Mouse (Mus musculus) MEL (cell line): ENCODE data around the gene Uchl4. TPM values are rescaled to one million over a fixed set of nuclear protein-coding genes. Genes with fewer than 3 reads are reported as not detected.

Source experiments
- polyA plus RNA-seq, 2 experiments: library from polyadenylated mRNA; stranded (reverse) in 1 of 2; unstranded in 1 of 2; fragments of >175 nt in 1 of 2; fragments of >200 nt in 1 of 2; gene quantifications; 2 replicates each; pipeline versions ENCODE4 v1.2.1 to v1.2.4; 2012; ENCODE audit warnings: low replicate concordance in 2 of 2, low read depth in 1 of 2; ENCODE audit not compliant: insufficient read length in 2 of 2, insufficient read depth in 1 of 2, missing spikeins in 1 of 2
- total RNA-seq: library from RNA; depleted of rRNA; stranded (reverse); fragments of 300-350 nt; gene quantifications from 2 replicates; pipeline ENCODE4 v1.2.3, GENCODE M21; 2012; rRNA removed

Gene Uchl4
- total and polyA plus RNA-seq, 3 experiments = 0.27 to 7.4 TPM; not detected in 1

Other genes starting within 250 kb of the Uchl4 start
- gene Smad6, start 213.1 kb upstream of the Uchl4 start, total RNA-seq = 2.1 and 2.2 TPM in 2 replicates
- gene Smad6, start 213.1 kb upstream of the Uchl4 start, polyA plus RNA-seq = 1 to 10 TPM in 1 of 2 experiments, not detected in 1; 3.9 TPM
- gene Lctl, start 118.1 kb upstream of the Uchl4 start, total RNA-seq = 0.46 and 0.54 TPM in 2 replicates
- not detected for gene Lctl, start 118.1 kb upstream of the Uchl4 start, polyA plus RNA-seq
- 60.6 and 67.5 TPM in 2 replicates for gene Zwilch, start 62.1 kb upstream of the Uchl4 start, total RNA-seq
- gene Zwilch, start 62.1 kb upstream of the Uchl4 start, polyA plus RNA-seq = 10 to 100 TPM in 1 of 2 experiments, not detected in 1; 89.2 TPM
- 1,761 and 1,775 TPM in 2 replicates for gene Rpl4, start 61.8 kb upstream of the Uchl4 start, total RNA-seq
- gene Rpl4, start 61.8 kb upstream of the Uchl4 start, polyA plus RNA-seq = 1,000 to 10,000 TPM in 1 of 2 experiments, 100 to 1,000 TPM in 1; 124 to 3,157 TPM
- gene Snapc5, start 55.9 kb upstream of the Uchl4 start, total RNA-seq = 9.4 and 10.6 TPM in 2 replicates
- 1 to 10 TPM in 1 of 2 experiments, not detected in 1; 8.6 TPM for gene Snapc5, start 55.9 kb upstream of the Uchl4 start, polyA plus RNA-seq
- gene Map2k1, start 18.4 kb downstream of the Uchl4 start, total RNA-seq = 29.2 and 40.4 TPM in 2 replicates
- gene Map2k1, start 18.4 kb downstream of the Uchl4 start, polyA plus RNA-seq = 10 to 100 TPM in 1 of 2 experiments, not detected in 1; 48.0 TPM
- 176 and 189 TPM in 2 replicates for gene Tipin, start 46.4 kb downstream of the Uchl4 start, total RNA-seq
- gene Tipin, start 46.4 kb downstream of the Uchl4 start, polyA plus RNA-seq = 100 to 1,000 TPM in 1 of 2 experiments, not detected in 1; 128 TPM
- 13.1 and 13.4 TPM in 2 replicates for gene Dis3l, start 106.1 kb downstream of the Uchl4 start, total RNA-seq
- 10 to 100 TPM in 1 of 2 experiments, not detected in 1; 14.0 TPM for gene Dis3l, start 106.1 kb downstream of the Uchl4 start, polyA plus RNA-seq
- 0.03 and 0.08 TPM in 2 replicates for gene Megf11, start 150.4 kb downstream of the Uchl4 start, total RNA-seq
- under 1 TPM in 1 of 2 experiments, not detected in 1; 0.93 TPM for gene Megf11, start 150.4 kb downstream of the Uchl4 start, polyA plus RNA-seq